Mouse (Mus musculus) monocyte, adult 5-6 weeks (primary cell): ENCODE measurements at regions not wholly inside any gene's neighbourhood (a gene's known extent, or its start where the extent isn't known, plus 50 kb on each side); places are given as distances from the start of the nearest gene placed in this dataset.

Experiments
- ATAC-seq: fragments of 153-309, 156-312 bp; replicated peaks from 2 replicates; pipeline ENCODE4 v1.8.0; 2017; ENCODE audit warnings: mild to moderate bottlenecking; ENCODE audit not compliant: low TSS enrichment, insufficient number of reproducible peaks, severe bottlenecking, poor library complexity, low FRiP score

DNA sequence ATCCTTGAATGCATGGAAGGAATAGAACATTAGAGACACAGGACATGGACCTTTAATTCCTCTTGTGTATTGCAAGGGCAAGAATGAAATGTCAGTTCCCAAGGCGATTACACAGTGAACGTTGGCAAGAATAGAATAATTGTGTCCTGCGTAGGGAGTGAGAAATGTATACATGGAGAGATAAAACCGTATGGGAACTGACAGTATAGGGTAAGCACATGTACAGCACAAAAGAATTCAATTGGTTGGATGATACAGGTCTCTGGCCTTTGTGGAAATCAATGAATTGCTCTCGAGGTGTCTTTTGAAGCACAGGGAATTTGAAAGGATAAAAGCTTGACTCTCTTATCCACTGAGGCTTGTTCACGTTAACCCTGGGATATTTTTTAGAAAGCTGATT, 415.4 kb upstream of the Dph6 start:
- ATAC-seq: no peak

DNA sequence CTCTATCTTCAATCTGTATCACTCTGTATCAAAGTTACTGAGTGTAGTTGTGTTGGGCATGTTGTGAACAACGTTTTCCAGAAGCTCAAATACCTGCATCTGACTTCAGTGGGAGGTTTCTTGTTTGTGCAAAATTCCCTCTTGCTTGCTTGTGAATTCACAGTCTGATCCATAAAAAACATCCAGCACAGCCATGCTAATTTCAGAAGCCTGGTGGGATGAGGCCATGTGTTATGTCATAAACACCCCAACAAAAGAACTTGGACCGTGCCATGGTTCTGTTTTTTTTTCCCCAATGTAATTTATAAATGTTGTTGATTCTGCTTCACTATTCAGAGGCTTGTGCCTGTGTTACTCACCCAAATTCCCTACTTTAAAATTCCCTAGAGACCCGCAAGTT, 415.9 kb upstream of the Dph6 start:
- no peak for ATAC-seq

DNA sequence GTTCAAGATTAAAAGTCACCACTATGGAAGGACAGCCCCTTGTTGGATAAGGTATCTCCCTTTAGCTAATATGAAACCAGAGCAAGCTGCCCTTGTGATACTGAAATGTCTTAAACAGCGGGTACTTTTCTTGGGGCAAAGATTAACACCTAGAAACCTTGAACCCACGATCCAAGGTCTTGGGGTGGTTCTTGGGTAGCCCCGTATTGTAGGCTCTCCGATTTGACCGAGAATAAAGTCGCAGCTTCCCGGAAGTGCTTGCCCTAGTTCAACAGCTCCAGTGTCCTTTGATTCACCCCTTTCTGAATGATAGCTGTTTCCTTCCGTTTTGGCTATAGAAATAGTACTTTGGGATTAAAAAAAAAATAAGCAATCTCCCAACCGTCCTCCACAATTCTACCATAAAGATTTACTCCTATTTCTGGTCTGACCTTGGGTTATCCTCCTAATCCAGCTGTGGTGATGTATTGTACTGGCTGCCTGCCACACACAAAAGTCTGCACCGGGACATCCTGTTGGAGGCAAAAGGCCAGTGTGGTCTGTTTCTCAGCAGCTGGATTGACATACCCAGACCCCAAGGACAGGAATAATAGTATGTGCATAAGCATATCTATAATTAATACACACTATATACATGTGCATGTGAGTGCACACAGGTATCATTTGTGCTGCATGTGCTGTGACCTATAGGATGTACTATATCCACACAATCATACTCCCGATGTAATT, 427.0 kb upstream of the Dph6 start:
- ATAC-seq: no peak

DNA sequence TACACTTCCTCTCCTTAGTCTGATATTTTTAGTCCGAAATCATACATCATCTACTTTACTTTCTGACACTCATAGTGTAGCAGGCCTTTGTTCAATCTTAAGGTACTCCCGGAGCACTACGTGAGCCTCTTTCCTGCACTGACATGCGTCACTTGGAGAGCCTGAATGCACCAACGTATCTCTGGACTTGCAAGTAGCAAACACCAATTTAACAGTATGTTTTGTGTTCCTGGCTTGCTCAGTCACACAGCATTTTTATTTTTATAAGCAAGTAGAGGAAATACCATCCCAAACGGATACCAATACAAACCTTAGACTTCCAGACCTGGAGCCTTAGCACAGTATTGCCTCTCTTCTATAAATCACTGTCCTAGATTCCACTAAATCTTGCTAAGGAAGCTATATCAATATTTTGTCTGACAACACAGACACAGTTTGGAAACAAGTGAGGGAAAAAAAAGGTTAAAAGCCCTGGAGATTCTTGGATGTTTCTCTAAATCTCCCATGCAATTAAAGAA, 427.6 kb upstream of the Dph6 start:
- no peak for ATAC-seq

DNA sequence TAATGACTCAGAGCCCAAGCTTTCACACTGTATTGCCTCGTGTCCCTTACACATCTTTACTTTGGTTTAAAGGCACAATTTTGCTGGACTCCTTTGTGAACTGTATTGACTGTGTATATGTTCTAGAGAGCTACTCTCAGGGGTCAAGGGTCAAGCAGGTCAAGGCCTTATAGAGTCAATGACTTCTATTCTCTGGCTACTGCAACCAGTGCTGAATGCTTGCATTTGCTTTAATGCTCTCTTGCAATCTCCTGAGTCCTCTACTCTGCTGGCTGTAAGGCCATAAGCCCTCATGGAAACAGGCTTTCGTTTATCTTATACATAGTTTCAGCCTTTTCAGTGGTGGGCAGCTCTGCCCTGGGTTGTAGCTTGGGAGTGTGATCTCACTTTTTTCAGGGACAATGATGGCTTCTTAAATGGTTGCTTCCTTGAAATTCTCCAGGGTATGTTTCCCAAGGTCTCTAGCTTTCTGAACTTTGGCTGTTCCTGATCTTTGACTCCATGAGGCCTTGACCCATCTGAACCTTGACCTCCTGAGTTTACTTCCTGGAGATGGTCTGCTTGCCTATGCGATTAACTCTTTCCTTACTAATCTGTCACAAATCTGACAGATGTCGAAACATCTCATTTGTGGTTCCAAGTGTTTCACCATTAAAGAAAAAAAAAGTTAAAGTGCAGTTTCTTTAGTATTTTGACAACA, 433.8 kb upstream of the Dph6 start:
- no peak for ATAC-seq

DNA sequence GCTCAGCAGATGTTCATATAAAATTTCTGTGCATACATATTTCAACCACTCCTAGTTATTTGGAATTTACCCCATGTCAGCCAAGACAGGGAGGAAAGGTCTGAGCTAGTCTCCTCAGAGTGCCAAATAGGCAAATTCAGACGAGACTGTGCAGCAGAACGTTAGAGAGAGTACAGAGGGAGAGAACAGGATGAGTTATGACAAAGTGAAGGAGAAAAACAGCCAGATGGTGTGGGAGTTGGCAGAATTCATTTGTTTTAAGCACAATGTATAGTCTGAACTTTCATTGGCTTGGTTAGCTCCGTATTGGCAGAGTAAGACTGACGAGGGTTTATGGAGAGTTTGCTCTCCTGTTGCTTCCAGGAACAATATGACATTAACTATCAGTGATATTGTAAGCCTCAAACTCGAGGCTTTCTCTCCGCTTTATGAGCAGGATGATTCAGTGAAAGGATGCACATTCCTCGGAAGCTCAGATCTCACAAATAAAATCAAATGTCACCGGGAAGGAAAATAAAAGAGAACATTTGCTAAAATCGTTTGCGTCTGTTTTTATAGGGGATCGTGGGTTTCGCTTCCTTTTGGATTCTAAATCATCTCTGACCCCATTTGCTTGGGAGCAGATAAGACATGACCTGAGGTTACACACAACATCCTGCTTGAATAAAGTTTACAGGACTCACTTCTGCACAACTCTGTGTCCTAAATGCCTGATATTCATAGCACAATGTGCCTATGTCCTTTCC, 435.8 kb upstream of the Dph6 start:
- no peak for ATAC-seq

DNA sequence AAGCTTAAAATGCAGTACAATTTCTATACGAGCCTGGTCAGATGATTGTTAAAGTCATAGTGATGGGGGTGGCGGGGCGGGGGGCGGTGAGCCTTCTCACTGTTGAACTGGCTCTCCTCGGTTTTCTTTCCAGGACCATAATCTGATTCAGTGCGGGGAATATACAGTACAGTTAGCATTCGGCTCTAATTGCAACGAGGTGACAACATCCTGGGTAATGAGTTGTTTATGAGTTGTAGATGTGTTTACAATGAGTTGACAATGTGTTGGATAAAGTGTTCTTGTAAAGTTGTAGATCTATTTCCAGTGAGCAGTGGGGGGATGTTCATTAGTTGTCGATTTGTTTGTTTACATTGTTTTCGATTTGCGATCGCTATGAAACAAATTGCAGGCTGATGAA, 440.6 kb upstream of the Dph6 start:
- no peak for ATAC-seq

DNA sequence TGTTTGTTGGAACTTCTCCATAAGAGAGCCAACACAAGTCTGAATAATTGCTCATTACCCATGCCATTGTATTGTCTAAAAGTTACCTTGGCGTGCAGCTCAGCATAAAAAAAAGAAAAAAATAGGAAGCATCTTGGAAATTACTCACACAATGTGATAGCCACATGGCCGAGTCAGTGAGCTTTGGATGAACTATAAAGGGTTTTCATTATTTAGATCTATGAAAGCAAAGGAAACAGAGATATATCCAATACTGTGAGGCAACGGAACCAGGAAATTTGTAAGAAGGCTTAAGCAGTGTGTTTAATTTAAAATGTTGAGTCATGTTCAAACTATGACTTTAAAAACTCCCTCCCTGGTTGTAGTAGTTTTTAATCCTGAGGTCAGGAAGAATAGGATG, 446.7 kb upstream of the Dph6 start:
- ATAC-seq: no peak

DNA sequence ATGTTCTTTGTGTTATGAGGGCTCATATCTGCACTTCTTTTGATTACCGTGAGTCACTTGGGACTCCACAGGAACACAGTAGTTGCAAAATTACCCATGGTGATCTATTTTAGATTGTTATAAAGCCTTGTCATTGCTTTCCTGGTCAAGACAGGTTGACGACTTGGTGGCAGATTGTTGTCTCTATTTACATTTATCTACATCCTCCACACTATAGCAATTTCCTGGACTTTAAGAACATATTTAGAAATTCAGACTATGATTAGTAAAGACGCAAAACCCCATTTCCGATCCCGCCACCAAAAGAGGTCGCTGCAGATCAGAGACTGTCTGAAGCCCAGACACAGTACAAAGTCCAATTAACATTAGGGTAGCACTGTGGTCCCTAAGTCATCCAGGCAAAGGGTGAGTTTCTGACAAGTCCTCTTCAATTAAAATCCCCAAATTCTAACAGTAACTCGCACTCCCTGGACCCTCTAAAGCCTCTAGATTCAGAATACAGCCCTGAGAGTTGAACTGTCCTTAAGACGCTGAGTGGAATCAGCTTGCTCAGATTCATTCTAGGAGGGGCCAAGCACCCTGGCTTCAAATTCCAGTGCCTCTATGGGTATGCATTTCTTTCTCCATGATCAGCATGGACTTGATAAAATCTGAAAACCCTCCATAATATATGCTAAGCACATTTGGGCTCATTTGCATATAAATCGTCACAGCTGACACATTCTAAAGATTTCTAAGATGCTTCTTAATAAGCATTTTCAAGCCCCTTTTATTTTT, 461.9 kb upstream of the BC052040 start:
- no peak for ATAC-seq

DNA sequence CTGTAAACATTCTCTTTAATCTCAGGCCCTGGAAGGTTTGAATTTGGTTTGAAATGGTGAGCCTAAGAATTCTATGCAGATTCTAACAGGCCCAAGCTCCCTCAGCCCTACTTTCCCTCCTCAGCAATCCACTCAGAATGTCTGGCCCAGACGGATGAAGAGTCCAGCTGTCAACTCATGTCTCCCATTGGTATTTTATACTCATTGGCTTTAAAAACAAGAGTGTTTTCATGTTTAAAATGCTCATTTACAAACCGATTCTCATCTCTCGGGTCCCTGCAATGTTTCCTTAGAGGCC, 461.4 kb upstream of the BC052040 start:
- no peak for ATAC-seq

DNA sequence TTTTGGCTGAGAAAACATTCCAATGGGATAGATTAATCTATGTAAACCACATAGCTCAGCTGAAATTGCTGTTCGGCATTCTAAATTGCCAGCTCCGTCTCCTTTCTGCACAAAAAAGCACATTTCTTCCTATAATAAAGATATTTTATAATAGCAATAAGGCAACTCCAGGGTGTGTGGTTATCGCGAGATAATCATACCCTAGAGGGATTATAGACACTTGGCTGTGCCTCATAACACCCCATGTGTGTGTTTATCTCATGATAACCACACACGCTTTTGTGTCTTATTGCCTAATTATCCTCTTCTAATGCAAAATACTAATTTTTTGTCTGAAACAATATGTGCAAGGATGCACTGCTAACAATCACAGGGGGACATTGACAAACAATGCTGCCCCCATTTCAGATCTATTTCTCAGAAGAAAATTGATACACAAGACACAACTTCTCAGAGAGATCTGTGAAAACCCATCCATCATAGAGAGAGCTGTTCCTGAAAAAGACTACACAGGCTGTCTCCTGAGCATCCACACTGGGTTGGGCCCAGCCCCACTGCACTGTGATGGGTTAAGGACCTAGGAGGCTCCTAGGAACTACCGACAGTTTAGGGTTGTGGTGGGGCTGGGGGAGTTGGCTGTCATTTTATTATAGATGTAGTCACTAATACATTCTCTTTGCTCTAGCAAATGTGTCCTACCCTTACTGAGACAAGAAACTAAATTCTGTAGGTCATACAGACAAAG, 454.7 kb upstream of the BC052040 start:
- ATAC-seq: no peak

DNA sequence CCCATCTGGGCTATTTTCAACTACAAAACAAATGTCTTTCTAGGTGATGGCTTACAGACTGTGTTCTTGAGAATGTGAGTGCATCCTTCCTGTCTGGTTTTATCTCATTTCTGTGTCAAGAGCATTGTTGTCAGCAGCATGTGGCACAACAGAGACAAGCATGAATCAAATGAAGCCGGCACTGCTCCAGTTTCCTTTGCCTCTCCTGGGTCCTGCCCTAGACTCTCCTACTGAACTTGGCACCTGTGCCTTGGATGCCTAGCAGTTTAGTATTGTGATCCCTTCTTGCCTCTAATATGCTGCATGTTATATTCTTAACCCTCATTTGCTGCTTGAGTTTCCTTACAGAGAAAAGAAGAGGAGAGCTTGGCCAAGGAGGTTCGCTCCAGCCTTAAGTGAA, 449.8 kb upstream of the BC052040 start:
- ATAC-seq: no peak

DNA sequence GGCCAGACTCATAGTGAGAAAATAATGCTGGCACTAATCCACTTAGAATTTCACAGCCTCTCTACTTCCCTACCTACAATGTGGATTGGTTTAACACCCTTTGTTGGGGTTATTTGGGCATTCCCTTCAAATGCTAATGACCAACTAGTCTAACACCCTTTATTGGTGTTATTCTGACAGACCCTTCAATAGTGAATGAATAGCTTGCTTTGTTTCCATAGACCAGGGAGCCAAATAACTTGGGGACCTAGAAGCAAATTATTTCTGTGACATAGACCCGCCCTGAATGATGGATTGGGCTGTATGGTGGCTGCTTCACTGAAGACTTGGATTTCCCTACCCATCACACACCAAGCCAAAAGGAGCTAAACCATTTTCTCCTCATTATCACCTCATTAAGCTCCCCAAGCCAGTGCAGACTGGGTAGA, 449.3 kb upstream of the BC052040 start:
- no peak for ATAC-seq

DNA sequence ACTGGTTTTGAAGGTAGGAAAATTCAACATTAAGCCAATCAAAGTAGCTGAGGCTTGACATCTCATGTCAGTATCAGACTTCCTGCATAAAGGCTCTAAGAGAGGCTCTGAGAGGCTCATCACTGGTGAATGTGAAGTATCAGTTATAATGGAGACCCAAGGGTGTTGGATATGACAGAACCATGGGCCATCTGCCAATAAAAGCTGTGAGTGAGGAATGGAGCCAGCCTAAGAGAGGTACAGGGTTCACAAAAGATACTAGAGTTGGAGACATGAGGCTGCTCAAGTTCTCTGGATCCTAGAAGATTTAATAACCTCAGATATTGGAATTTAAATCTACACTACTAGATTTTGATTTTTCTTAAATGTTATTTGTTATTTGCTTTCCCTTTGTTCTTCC, 440.1 kb upstream of the BC052040 start:
- ATAC-seq: no peak

DNA sequence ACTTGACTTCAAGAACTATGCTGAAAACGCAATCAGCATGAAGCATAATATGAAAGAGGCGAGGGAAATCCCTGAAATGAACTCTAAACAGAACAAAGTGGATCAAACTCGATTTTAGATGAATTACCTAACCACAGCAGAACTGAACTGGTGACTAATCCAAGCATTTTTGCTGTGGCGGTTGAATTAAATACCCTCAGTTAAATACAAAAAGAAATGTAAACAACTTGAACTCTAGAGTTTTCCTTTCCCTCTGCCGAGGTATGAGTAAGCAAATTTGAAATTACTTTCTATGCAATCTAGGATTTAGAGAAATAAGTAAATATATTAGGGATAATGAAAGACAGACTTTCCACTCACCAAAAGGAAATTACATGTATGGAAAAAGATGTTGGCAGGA, 409.4 kb upstream of the BC052040 start:
- ATAC-seq: no peak

DNA sequence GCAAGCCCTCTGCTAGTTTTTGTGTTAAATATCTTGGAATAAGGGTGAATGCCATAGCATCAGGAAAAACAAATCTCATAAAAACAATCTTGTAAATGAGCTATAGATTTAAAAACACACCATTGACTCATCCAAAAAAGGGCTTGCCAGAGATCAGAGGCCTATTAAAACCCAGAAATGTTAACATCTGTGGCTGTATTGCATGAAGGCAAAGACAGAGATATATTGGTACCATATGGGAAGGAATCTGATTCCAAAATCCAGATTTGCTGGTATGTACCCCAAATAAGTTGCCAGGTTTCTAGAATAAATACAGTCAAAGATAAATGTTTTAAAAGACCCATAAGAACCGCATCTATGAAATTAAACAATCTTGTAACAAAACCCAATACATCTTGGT, 404.4 kb upstream of the BC052040 start:
- ATAC-seq: no peak

DNA sequence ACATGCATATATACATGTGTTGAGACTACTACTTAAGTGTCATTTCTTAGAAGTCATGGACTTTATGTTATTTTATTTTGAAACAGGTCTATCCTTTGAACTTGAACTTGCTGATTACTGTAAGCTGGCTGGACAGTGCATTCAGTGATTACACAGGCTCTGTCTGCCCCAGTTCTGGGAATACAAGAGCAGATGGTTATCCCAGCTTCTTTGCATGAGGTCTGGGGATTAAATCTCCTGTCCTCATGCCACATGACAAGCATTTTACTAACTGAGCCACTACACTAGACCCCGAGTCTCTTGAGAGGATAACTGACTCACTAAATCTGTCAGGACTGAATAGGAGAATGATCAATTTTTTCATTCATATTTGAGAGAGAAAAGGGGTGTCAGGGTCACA, 403.6 kb upstream of the BC052040 start:
- ATAC-seq: no peak

DNA sequence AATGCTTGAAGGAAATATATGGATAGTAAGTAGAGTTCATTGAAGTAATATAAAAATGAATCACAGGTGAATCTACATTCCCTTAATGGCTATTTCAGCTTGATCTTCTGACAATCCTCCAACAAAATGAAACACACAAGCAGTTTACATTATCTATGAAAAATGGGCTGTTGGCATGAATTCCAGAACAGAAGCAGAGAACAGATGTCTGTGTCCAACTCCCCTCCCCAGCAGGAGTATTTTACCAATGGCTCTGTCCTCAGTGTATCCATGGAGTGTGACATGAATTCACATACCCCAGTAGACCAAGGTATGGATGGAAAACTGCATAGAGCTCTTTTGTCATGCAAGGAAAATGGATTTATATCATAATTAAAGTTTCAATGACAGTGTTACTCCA, 370.3 kb upstream of the BC052040 start:
- no peak for ATAC-seq
